Mouse (Mus musculus) E14TG2a.4 (cell line): ENCODE data around the gene Gdf15.

Source experiments
- CTCF ChIP-seq: conservative IDR thresholded peaks from 2 replicates; pipeline ENCODE4 v1.5.1; 2014; ENCODE audit warnings: low read length
- NANOG ChIP-seq: IDR thresholded peaks from 2 replicates; pipeline ENCODE4 v1.6.1; 2014; ENCODE audit warnings: borderline replicate concordance, low read length, mixed read lengths
- POU5F1 ChIP-seq: IDR thresholded peaks from 2 replicates; pipeline ENCODE4 v1.6.1; 2014; ENCODE audit warnings: low read length, borderline replicate concordance

- TF ChIP-seq CTCF (no peak), POU5F1 (no peak), NANOG (no peak)
These were observed 49.2 kb upstream of the Gdf15 start for GRCm38 (mm10) chr8:70681410-70681809.
